Mouse (Mus musculus) bone marrow macrophage, adult 2 months (primary cell): Measurements from ENCODE around the gene Tulp4.

Source experiments
- CTCF ChIP-seq: IDR thresholded peaks from 2 replicates; pipeline ENCODE4 v1.5.1; 2012; ENCODE audit warnings: low read depth, mild to moderate bottlenecking, low read length, moderate library complexity
- POLR2A ChIP-seq: IDR thresholded peaks from 2 replicates; pipeline ENCODE4 v1.6.1; 2012; ENCODE audit warnings: mild to moderate bottlenecking, low read depth, low read length, borderline replicate concordance

DNA sequence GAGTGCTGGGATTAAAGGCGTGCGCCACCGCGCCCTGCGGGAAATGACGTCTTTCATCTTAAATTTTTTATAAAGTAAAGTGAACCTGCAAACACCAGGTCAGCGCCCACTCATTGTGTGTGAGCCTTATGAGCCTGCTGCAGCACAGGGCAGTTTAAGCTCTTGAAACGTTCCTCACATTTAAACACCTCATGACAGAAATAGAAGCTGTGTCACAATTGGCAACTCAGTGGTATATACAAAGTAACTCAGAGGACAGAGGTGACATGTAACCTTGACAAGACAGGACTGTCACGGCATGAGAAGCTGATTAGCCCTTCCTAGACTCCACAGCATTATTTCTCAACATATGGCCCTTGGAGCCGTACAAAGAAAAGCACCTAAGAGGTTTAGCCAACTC lies 110.3 kb downstream of the Tulp4 start:
- no peak for TF ChIP-seq CTCF
- TF ChIP-seq POLR2A: no peak
